Mouse (Mus musculus): ENCODE data around the gene Cadps2. TPM values are rescaled to one million over a fixed set of nuclear protein-coding genes. Genes with fewer than 3 reads are reported as not detected.

The Cadps2 gene
- polyA plus RNA-seq, 1 experiment = not detected

DNA sequence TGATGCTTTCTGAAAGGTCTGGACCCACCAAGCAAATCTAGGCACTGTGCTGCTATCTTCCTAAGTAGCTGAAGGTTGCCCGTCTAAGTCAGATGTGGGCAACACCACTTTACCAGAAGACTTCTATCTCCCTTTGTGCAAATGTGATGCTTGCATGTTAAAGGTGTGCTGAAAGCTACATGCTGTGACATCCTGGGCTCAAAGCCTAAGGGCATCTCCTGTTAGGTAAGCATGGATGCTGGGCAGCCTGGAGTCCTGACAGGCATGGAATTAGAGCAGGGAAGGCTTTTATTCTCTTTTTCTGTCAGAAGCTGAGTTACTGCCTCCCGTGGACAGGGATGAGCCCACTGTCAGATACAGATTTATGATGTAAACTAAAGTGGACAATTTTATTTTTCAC, 348.8 kb downstream of the Cadps2 start:
- TF ChIP-seq GATA1 (IDR thresholded peaks at IDR 0.05; ENCODE audit: low read length) = no peak

GRCm38 (mm10) chr6:23489046-23489445, 350.2 kb downstream of the Cadps2 start:
- TF ChIP-seq GATA1 (IDR thresholded peaks at IDR 0.05; ENCODE audit: low read length) = no peak

- TF ChIP-seq GATA1 (IDR thresholded peaks at IDR 0.05; ENCODE audit: low read length) = no peak
Observed at GRCm38 (mm10) chr6:23472686-23473085, 366.5 kb downstream of the Cadps2 start.

DNA sequence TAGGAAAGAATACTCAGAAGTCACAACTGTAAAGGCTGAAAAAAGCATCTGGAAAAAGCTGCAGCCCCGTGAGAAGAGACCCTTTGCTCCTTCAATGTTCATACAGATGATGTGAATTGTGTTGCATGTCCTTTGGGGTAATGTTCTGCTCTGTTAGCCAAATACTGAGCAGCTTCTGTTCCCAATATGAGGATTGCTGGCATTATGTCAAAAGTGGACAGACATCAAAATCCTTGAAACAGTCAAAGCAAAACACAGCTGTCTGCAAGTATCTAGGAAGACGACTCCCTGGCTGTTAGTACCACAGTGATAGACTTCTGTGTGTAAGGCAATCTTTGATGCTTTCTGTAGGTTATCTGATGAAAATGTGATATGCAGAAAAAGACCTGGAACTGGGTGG, 367.4 kb downstream of the Cadps2 start:
- TF ChIP-seq GATA1 (IDR thresholded peaks at IDR 0.05; ENCODE audit: low read length) = no peak

DNA sequence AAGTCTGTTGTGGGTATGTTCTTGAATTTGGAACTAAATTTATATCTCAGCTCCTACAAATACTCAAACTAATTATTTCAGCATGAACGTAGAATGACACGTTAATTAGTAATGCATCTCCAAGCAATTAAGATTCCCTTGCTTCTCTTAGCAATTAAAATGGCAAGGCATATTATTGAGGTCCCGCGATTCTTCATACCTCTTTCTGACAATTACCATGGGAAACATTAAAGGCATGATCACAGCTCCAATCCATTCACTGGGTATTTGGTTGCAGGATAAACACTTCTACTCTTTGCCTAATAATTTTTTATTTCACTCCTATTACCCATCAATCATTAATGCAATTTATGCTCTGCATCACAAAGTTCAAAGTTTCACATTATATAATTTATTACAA, 371.3 kb downstream of the Cadps2 start:
- TF ChIP-seq GATA1 (IDR thresholded peaks at IDR 0.05; ENCODE audit: low read length) = no peak

DNA sequence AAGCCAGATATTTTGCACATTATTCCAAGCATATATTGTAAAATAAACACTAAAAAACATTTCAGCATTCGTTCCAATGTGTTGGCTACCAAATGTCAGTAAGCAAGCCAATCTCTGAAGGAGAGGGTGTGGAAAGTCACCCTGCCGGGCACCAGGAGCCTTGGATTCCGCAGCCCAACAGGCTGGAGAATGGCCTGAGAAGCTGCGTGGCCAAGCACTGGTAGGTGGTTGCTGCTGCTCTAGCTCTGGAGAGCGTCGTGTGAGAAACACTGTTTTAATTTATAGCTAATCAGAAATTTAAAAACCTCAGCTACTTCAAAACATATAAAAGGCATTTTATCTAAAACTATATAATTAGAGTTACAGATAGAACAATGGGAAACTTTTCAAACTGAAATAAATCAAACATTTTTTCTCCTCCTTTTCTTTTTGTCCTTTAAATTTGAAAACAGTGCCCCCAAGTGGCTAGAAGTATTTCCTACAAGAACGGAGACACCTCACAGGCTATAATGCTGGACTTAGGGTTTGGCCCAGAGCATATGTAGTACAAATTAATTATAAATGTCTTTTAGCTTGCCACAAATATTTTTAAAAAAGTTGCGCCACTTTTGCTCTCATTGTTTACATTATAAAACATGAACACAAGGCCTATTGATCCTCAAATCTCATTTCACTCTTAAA, 376.5 kb downstream of the Cadps2 start:
- TF ChIP-seq GATA1 (IDR thresholded peaks at IDR 0.05; ENCODE audit: low read length) = no peak

DNA sequence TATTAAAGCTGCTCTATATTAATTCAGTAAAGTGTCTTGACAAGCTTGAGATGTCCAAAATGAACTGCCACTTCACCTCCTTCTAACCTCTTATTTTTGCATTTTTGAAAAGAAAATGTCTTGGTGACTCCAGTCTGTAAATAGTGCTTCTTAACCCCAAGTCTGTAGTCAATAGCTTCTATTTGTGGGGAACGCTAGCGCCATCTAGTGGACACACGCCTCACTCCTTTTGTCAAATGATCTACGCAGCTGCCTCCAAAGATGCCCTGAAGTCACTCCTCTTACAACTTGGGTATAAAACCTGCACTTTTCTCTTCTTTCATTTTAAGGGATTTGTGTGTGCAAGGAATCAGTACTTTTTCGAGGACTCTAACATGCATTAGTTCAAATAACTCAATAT, 381.5 kb downstream of the Cadps2 start:
- TF ChIP-seq GATA1 (IDR thresholded peaks at IDR 0.05; ENCODE audit: low read length) = no peak

GRCm38 (mm10) chr6:23453907-23454306, 385.3 kb downstream of the Cadps2 start:
- TF ChIP-seq GATA1 (IDR thresholded peaks at IDR 0.05; ENCODE audit: low read length) = no peak

GRCm38 (mm10) chr6:23439897-23440296, 399.3 kb downstream of the Cadps2 start:
- TF ChIP-seq GATA1 (IDR thresholded peaks at IDR 0.05; ENCODE audit: low read length) = no peak

DNA sequence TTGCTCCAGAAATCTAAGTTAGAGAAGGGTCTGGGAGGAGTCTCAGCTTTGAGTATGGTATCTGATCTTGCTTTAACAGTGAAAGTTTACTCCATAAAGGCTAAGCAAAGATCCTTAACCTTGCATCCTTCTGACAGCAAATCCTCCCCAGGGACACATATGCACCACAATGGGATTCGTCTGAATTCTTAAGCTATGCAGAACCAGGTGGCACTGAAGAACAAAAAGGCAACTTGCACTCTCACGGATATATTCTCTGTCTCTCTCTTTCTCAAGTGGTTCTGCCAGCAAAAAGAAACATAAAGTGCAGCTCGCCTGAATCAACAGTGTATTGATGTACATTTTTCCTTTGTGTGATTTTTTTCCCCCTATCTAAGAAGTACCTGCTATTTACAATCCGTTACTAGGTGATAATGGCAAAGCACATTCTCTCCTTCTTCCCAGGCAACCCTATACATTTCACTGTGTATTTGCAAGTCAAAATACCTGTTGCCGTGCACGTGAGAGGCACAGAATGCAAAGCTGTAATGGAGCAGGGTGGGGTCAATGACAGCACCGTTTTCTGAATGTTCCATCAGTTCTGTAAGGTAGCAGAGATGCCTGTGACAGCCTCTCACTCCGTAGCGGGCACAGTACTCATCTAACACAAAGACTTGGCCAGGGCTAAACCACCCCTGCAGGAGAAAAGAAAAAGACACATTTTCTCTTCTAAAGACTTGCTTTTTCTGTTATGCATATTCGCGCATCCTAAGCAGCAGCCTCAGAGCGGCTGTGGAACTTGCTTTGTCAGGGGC, 428.8 kb downstream of the Cadps2 start:
- no peak for TF ChIP-seq GATA1 (IDR thresholded peaks at IDR 0.05; ENCODE audit: low read length)

- no peak for TF ChIP-seq GATA1 (IDR thresholded peaks at IDR 0.05; ENCODE audit: low read length)
Observed at GRCm38 (mm10) chr6:23394131-23394530, 445.1 kb downstream of the Cadps2 start.

GRCm38 (mm10) chr6:23392711-23393110, 446.5 kb downstream of the Cadps2 start:
- no peak for TF ChIP-seq GATA1 (IDR thresholded peaks at IDR 0.05; ENCODE audit: low read length)

DNA sequence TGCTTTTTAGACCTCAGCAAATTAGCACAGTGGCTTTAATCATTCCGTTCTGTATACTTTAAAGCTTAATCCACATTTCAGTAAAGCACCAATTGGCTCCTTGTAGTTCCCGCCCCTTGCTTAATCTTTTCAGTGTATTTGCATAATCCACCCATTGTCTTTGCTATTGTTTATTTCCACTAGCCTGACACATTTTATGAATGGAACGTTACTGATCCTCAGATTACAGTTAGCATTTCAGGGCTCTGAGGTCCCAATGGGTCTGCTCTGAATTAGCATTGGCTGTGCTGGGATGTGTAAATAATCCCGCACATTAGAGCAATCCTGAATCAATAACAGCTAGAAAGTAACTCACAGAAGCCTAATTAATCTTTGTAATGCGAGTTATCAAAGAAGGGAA, 452.5 kb downstream of the Cadps2 start:
- no peak for TF ChIP-seq GATA1 (IDR thresholded peaks at IDR 0.05; ENCODE audit: low read length)

DNA sequence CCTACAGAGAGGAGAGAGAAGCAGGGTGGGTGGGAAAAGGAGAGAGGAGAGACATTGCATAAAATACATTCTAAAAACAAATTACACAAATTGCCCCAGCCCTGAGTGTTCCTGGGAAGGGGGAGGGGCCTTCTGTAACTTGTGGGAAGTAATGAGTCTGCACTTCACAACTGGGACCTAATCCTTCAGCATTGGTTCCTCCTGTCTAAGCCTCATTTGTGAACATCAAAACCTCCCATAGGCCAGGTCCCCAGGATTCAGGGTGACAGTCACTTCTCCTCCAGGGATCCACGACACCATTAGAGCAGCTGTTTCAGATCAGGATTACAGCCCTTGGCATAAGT, 456.2 kb downstream of the Cadps2 start:
- no peak for TF ChIP-seq GATA1 (IDR thresholded peaks at IDR 0.05; ENCODE audit: low read length)

DNA sequence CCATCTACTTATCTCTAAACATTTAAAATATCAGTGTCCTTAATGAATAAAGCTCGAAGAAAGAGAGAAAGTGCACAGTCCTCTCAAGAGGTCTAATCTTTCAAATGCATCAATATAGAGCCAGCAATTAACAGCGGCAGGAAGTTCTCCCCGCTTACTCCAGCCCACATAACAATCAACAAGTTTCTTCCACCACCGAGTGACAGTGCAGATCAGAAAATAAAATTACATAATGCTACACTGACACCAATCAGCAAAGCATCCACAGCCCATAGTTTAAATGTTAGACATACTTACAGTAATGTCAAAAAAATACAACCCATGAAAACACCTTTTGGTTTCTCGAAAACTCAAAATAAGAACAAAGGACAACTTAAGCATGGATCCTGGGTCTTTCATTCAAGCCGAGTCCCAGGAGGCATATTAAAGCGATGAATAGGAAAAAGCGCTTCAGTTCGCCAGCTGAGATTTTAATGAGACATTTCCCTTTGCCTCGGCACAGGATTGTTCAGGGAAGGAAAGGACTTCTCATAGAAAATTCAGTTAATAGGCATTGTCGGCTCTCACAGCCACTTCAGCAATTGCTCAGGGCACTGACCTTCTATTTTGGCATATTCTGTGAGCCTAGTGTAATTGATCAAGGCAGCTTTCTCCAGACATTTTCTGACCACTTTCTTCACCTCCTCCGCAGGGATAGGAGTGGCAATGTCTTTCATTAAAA, 456.8 kb downstream of the Cadps2 start:
- no peak for TF ChIP-seq GATA1 (IDR thresholded peaks at IDR 0.05; ENCODE audit: low read length)

GRCm38 (mm10) chr6:23376327-23376726, 462.9 kb downstream of the Cadps2 start:
- TF ChIP-seq GATA1 (IDR thresholded peaks at IDR 0.05; ENCODE audit: low read length) = no peak
